In the genomic region with DNA sequence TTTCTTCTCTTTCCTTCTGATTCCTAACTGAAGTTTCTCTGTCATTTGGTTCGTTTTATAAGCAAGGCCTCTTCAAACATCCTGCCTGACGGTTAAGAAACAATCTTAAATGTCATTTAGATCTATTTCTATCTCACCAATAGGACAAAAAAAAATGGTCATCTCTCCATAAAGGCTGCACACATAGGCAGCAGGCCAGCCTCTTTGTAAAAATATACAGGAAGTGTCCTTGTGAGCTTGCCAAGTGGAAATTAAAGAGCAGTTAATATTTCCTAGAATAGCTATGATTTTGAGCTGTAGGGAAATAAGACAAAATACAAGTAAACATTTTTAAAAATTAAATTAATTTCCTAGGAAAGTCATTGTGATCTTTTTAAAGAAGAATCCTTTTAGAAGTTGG, we compare ENCODE assay signal across 24 mouse cellular contexts.
"Had no signal": no experiment of that assay in that cellular context is flagged by ENCODE, and none has a peak within 500 bp of the region (broad histone marks: within the 10 kb centered on the region; RNA-seq: fewer than 3 reads in every experiment).

No protein-coding gene starts in this region.

- H3K4me3 ChIP-seq: heart, adult 2 months; heart, embryonic 13.5 days; heart, embryonic 15.5 days; hindbrain, embryonic 13.5 days; hindbrain, embryonic 15.5 days; kidney, embryonic 15.5 days; limb, embryonic 13.5 days; limb, embryonic 15.5 days; liver, embryonic 12.5 days had no signal

- H3K27ac ChIP-seq: heart, adult 2 months; heart, embryonic 13.5 days; heart, embryonic 15.5 days; hindbrain, embryonic 13.5 days; hindbrain, embryonic 15.5 days; hindbrain, postnatal 0 days; kidney, embryonic 15.5 days; limb, embryonic 13.5 days; limb, embryonic 15.5 days; liver, embryonic 12.5 days had no signal

- H3K27me3 ChIP-seq: heart, embryonic 13.5 days; heart, embryonic 15.5 days; hindbrain, embryonic 13.5 days; hindbrain, embryonic 15.5 days; limb, embryonic 13.5 days; limb, embryonic 15.5 days; liver, embryonic 12.5 days had no signal

- H3K9ac ChIP-seq: heart, embryonic 13.5 days; heart, embryonic 15.5 days; hindbrain, embryonic 13.5 days; hindbrain, embryonic 15.5 days; kidney, embryonic 15.5 days; limb, embryonic 13.5 days; limb, embryonic 15.5 days; liver, embryonic 12.5 days had no signal

- ATAC-seq: hindbrain, postnatal 0 days; intestine, embryonic 16.5 days; liver, embryonic 12.5 days had no signal

- DNase-seq: gastrocnemius, postnatal 14 days; gastrocnemius, postnatal 36 days; heart, adult 11 months; heart, adult 2 months; heart, postnatal 14 days; heart, postnatal 36 days; kidney, adult 11 months; kidney, adult 2 months; kidney, adult 9 months; kidney, postnatal 25 days; layer of hippocampus, adult 9-11 months; layer of hippocampus, postnatal 36 days; left cerebral cortex, postnatal 4 days had no signal

- H3K9me3 ChIP-seq: heart, embryonic 13.5 days; heart, embryonic 15.5 days; hindbrain, embryonic 13.5 days; hindbrain, embryonic 15.5 days; kidney, embryonic 15.5 days; limb, embryonic 13.5 days; limb, embryonic 15.5 days; liver, embryonic 12.5 days had no signal

- H3K4me2 ChIP-seq: heart, embryonic 11.5 days; heart, embryonic 13.5 days; heart, embryonic 15.5 days; hindbrain, embryonic 13.5 days; hindbrain, embryonic 15.5 days; kidney, embryonic 15.5 days; limb, embryonic 13.5 days; limb, embryonic 15.5 days; liver, embryonic 12.5 days had no signal

- H3K4me1 ChIP-seq: heart, embryonic 13.5 days; hindbrain, embryonic 15.5 days; kidney, embryonic 15.5 days; limb, embryonic 13.5 days; limb, embryonic 15.5 days; liver, embryonic 12.5 days had no signal

- H3K36me3 ChIP-seq: heart, embryonic 13.5 days; heart, embryonic 15.5 days; hindbrain, embryonic 13.5 days; hindbrain, embryonic 15.5 days; kidney, embryonic 15.5 days; limb, embryonic 13.5 days; limb, embryonic 15.5 days; liver, embryonic 12.5 days had no signal
